Mouse (Mus musculus): ENCODE measurements at regions not wholly inside any gene's neighbourhood (a gene's known extent, or its start where the extent isn't known, plus 50 kb on each side); places are given as distances from the start of the nearest gene placed in this dataset.
"Not testable (repeated sequence)": the region's sequence is repeated elsewhere in the genome, so short reads cannot be mapped to it uniquely, and the experiment has no call there.

DNA sequence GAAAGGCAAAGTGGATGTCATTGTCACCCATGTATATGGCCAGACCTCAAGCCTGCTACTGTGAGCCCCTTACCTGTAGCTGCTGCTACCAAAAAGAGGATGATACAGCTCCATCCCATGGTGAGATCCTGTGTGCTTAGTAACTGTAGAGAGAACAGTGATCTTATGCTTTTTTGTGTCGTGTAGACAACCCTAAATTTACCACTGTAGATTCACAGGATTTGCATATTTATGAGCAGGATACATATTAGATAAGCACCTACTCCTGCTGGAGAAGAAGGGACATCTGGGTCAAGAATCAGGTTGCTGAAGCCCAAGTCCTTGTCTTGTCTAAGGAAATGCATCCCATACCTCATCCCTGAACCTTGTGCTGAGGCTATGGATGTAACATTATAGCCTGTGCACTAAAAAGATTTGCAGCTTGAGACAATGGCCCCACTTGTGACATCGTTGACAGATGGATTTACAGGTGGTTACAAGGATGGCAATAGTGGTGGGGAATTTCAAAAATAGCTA, 888.7 kb upstream of the Zfp386 start:
- TF ChIP-seq CTCF, EP300 (IDR thresholded peaks at IDR 0.05; ENCODE audit: low read depth): not testable (repeated sequence)
